Mouse (Mus musculus) urinary bladder, adult 18-20 months (tissue): ENCODE data around the gene Dazl.

ENCODE experiments used
- DNase-seq, 2 experiments: peaks; one replicate each; pipeline ENCODE4 v3.0.0; 2022; ENCODE audit warnings: low spot score in 2 of 2, mixed read lengths in 2 of 2

The Dazl gene

GRCm38 (mm10) chr17:50293241-50293731 is at the start of gene Dazl:
Dazl (minus strand) TSS chr17:50293636.
- no peak for DNase-seq

- no peak for DNase-seq
Measured at GRCm38 (mm10) chr17:50341850-50342544, 48.6 kb upstream of the Dazl start.

GRCm38 (mm10) chr17:50338901-50339300 is 45.5 kb upstream of the Dazl start:
- DNase-seq: no peak

GRCm38 (mm10) chr17:50335776-50336175 is 42.3 kb upstream of the Dazl start:
- DNase-seq: no peak

GRCm38 (mm10) chr17:50334694-50335093 is 41.3 kb upstream of the Dazl start:
- no peak for DNase-seq

- no peak for DNase-seq
Measured at GRCm38 (mm10) chr17:50332012-50332300, 38.5 kb upstream of the Dazl start.

- no peak for DNase-seq
Measured at GRCm38 (mm10) chr17:50331171-50332011, 38.0 kb upstream of the Dazl start.

GRCm38 (mm10) chr17:50330245-50330644 is 36.8 kb upstream of the Dazl start:
- no peak for DNase-seq

GRCm38 (mm10) chr17:50324658-50325057 is 31.2 kb upstream of the Dazl start:
- no peak for DNase-seq

GRCm38 (mm10) chr17:50318810-50319209 is 25.4 kb upstream of the Dazl start:
- no peak for DNase-seq

GRCm38 (mm10) chr17:50316216-50317150 is 23.0 kb upstream of the Dazl start:
- DNase-seq: no peak

- DNase-seq: no peak
Measured at GRCm38 (mm10) chr17:50310148-50310802, 16.8 kb upstream of the Dazl start.

GRCm38 (mm10) chr17:50309512-50310072 is 16.2 kb upstream of the Dazl start:
- DNase-seq: no peak

- no peak for DNase-seq
Measured at GRCm38 (mm10) chr17:50308880-50309279, 15.4 kb upstream of the Dazl start.

GRCm38 (mm10) chr17:50308059-50308647 is 14.7 kb upstream of the Dazl start:
- no peak for DNase-seq

- no peak for DNase-seq
Measured at GRCm38 (mm10) chr17:50302867-50303266, 9.4 kb upstream of the Dazl start.

GRCm38 (mm10) chr17:50300171-50300841 is 6.9 kb upstream of the Dazl start:
- no peak for DNase-seq

GRCm38 (mm10) chr17:50298821-50299220 is 5.4 kb upstream of the Dazl start:
- no peak for DNase-seq

GRCm38 (mm10) chr17:50294726-50295125 is 1.3 kb upstream of the Dazl start:
- DNase-seq: no peak

- peak; percentile 81 to 84 for DNase-seq
Measured at GRCm38 (mm10) chr17:50292661-50293171, 720 bp downstream of the Dazl start.
